Mouse (Mus musculus): ENCODE measurements around the gene Ms4a4c. TPM values are rescaled to one million over a fixed set of nuclear protein-coding genes. Genes with fewer than 3 reads are reported as not detected.
"Not testable (repeated sequence)": the region's sequence is repeated elsewhere in the genome, so short reads cannot be mapped to it uniquely, and the experiment has no call there.

The Ms4a4c gene
- polyA plus RNA-seq, 1 experiment from 2014 or later = 0.85 TPM

GRCm38 (mm10) chr19:11443964-11444363, 39.4 kb downstream of the Ms4a4c start:
- no peaks in the 10 kb centered on the region for H3K4me1 ChIP-seq (replicated peaks; ENCODE audit: control insufficient read depth, insufficient read depth, low read length)
- no peak overlapping the region for H3K4me3 ChIP-seq (ENCODE audit: low read depth, low read length)
- ATAC-seq = no peak
- H3K4me2 ChIP-seq (replicated peaks; ENCODE audit: low read depth) = no peak overlapping the region
- no peak overlapping the region for H3K9ac ChIP-seq (ENCODE audit: low read depth, low read length)
- H3K27me3 ChIP-seq (replicated peaks; ENCODE audit: control insufficient read depth, insufficient read depth, low read length) = no peaks in the 10 kb centered on the region
- TF ChIP-seq CTCF (IDR thresholded peaks at IDR 0.05; ENCODE audit: low read depth) = no peak
- H3K36me3 ChIP-seq (ENCODE audit: control insufficient read depth, insufficient read depth) = no peaks in the 10 kb centered on the region
- no peaks in the 10 kb centered on the region for H3K9me3 ChIP-seq (ENCODE audit: control insufficient read depth)
- WGBS = 82% methylated on average over 5 of the region's 5 CpGs
- H3K27ac ChIP-seq (ENCODE audit: low read depth, low read length) = no peak overlapping the region

- no peak overlapping the region for H3K4me2 ChIP-seq (replicated peaks; ENCODE audit: low read depth)
- no peaks in the 10 kb centered on the region for H3K4me1 ChIP-seq (replicated peaks; ENCODE audit: control insufficient read depth, insufficient read depth, low read length)
- TF ChIP-seq CTCF (IDR thresholded peaks at IDR 0.05; ENCODE audit: low read depth) = no peak
- ATAC-seq = no peak
- H3K27me3 ChIP-seq (replicated peaks; ENCODE audit: control insufficient read depth, insufficient read depth, low read length) = no peaks in the 10 kb centered on the region
- H3K27ac ChIP-seq (ENCODE audit: low read depth, low read length) = no peak overlapping the region
- H3K9ac ChIP-seq (ENCODE audit: low read depth, low read length) = no peak overlapping the region
- WGBS = 86% methylated on average over 2 of the region's 2 CpGs
- no peaks in the 10 kb centered on the region for H3K36me3 ChIP-seq (ENCODE audit: control insufficient read depth, insufficient read depth)
- H3K4me3 ChIP-seq (ENCODE audit: low read depth, low read length) = no peak overlapping the region
- H3K9me3 ChIP-seq (ENCODE audit: control insufficient read depth) = no peaks in the 10 kb centered on the region
Measured at GRCm38 (mm10) chr19:11447238-11447637, 42.7 kb downstream of the Ms4a4c start.

GRCm38 (mm10) chr19:11459041-11459440, 54.5 kb downstream of the Ms4a4c start:
- H3K9me3 ChIP-seq (ENCODE audit: control insufficient read depth); H3K27ac ChIP-seq (ENCODE audit: low read depth, low read length); H3K27me3 ChIP-seq (replicated peaks; ENCODE audit: control insufficient read depth, insufficient read depth, low read length); H3K4me3 ChIP-seq (ENCODE audit: low read depth, low read length); H3K36me3 ChIP-seq (ENCODE audit: control insufficient read depth, insufficient read depth); H3K4me1 ChIP-seq (replicated peaks; ENCODE audit: control insufficient read depth, insufficient read depth, low read length); H3K9ac ChIP-seq (ENCODE audit: low read depth, low read length); ATAC-seq; H3K4me2 ChIP-seq (replicated peaks; ENCODE audit: low read depth): not testable (repeated sequence)
- WGBS = 50% methylated on average over 2 of the region's 4 CpGs

- not testable (repeated sequence) for H3K36me3 ChIP-seq (ENCODE audit: control insufficient read depth, insufficient read depth); H3K4me2 ChIP-seq (replicated peaks; ENCODE audit: low read depth); H3K9ac ChIP-seq (ENCODE audit: low read depth, low read length); ATAC-seq; H3K9me3 ChIP-seq (ENCODE audit: control insufficient read depth); H3K4me3 ChIP-seq (ENCODE audit: low read depth, low read length); H3K27me3 ChIP-seq (replicated peaks; ENCODE audit: control insufficient read depth, insufficient read depth, low read length); H3K4me1 ChIP-seq (replicated peaks; ENCODE audit: control insufficient read depth, insufficient read depth, low read length); H3K27ac ChIP-seq (ENCODE audit: low read depth, low read length)
- 55% methylated on average over 1 of the region's 1 CpGs for WGBS
Measured at GRCm38 (mm10) chr19:11464795-11465194, 60.2 kb downstream of the Ms4a4c start.

- no peaks in the 10 kb centered on the region for H3K36me3 ChIP-seq (ENCODE audit: control insufficient read depth, insufficient read depth)
- no peak for ATAC-seq
- H3K9ac ChIP-seq (ENCODE audit: low read depth, low read length) = no peak overlapping the region
- H3K27me3 ChIP-seq (replicated peaks; ENCODE audit: control insufficient read depth, insufficient read depth, low read length) = no peaks in the 10 kb centered on the region
- 27% methylated on average over 5 of the region's 5 CpGs for WGBS
- H3K4me2 ChIP-seq (replicated peaks; ENCODE audit: low read depth) = no peak overlapping the region
- TF ChIP-seq CTCF (IDR thresholded peaks at IDR 0.05; ENCODE audit: low read depth) = no peak
- H3K9me3 ChIP-seq (ENCODE audit: control insufficient read depth) = no peaks in the 10 kb centered on the region
- H3K4me1 ChIP-seq (replicated peaks; ENCODE audit: control insufficient read depth, insufficient read depth, low read length) = no peaks in the 10 kb centered on the region
- H3K27ac ChIP-seq (ENCODE audit: low read depth, low read length) = no peak overlapping the region
- H3K4me3 ChIP-seq (ENCODE audit: low read depth, low read length) = no peak overlapping the region
Measured at GRCm38 (mm10) chr19:11466471-11466870, 61.9 kb downstream of the Ms4a4c start.

GRCm38 (mm10) chr19:11468361-11468760, 63.8 kb downstream of the Ms4a4c start:
- WGBS = 64% methylated on average over 1 of the region's 1 CpGs
- ATAC-seq; H3K9ac ChIP-seq (ENCODE audit: low read depth, low read length); H3K9me3 ChIP-seq (ENCODE audit: control insufficient read depth); H3K36me3 ChIP-seq (ENCODE audit: control insufficient read depth, insufficient read depth); H3K4me3 ChIP-seq (ENCODE audit: low read depth, low read length); H3K27me3 ChIP-seq (replicated peaks; ENCODE audit: control insufficient read depth, insufficient read depth, low read length); H3K4me1 ChIP-seq (replicated peaks; ENCODE audit: control insufficient read depth, insufficient read depth, low read length); H3K4me2 ChIP-seq (replicated peaks; ENCODE audit: low read depth); H3K27ac ChIP-seq (ENCODE audit: low read depth, low read length): not testable (repeated sequence)

GRCm38 (mm10) chr19:11469215-11469614, 64.6 kb downstream of the Ms4a4c start, which contains the start of gene Ms4a6c:
Gene Ms4a6c (plus strand): TSS chr19:11469366.
- not testable (repeated sequence) for ATAC-seq; H3K4me3 ChIP-seq (ENCODE audit: low read depth, low read length); H3K9ac ChIP-seq (ENCODE audit: low read depth, low read length); H3K9me3 ChIP-seq (ENCODE audit: control insufficient read depth); H3K27ac ChIP-seq (ENCODE audit: low read depth, low read length); H3K4me1 ChIP-seq (replicated peaks; ENCODE audit: control insufficient read depth, insufficient read depth, low read length); H3K27me3 ChIP-seq (replicated peaks; ENCODE audit: control insufficient read depth, insufficient read depth, low read length); H3K4me2 ChIP-seq (replicated peaks; ENCODE audit: low read depth); H3K36me3 ChIP-seq (ENCODE audit: control insufficient read depth, insufficient read depth)
- 85% methylated on average over 4 of the region's 4 CpGs for WGBS

Other genes starting within 250 kb of the Ms4a4c start
- gene 1700025F22Rik, start 239.4 kb upstream of the Ms4a4c start, polyA plus RNA-seq (2015; fragmentation: Nextera tagmentation; extraction: Ambion mirVana) = not detected in 2 replicates
- not detected in 2 replicates for gene Ms4a13, start 208.0 kb upstream of the Ms4a4c start, polyA plus RNA-seq (2015; fragmentation: Nextera tagmentation; extraction: Ambion mirVana)
- gene Ms4a12, start 172.3 kb upstream of the Ms4a4c start, polyA plus RNA-seq (2015; fragmentation: Nextera tagmentation; extraction: Ambion mirVana) = 0.98 and 1.0 TPM in 2 replicates
- 0.12 and 0.16 TPM in 2 replicates for gene Ms4a1, start 138.5 kb upstream of the Ms4a4c start, polyA plus RNA-seq (2015; fragmentation: Nextera tagmentation; extraction: Ambion mirVana)
- gene Ms4a5, start 120.9 kb upstream of the Ms4a4c start, polyA plus RNA-seq (2015; fragmentation: Nextera tagmentation; extraction: Ambion mirVana) = 0.23 TPM in 1 of 2 replicates, not detected in the other
- gene Ms4a14, start 90.3 kb upstream of the Ms4a4c start, polyA plus RNA-seq (2015; fragmentation: Nextera tagmentation; extraction: Ambion mirVana) = 0.08 and 0.09 TPM in 2 replicates
- gene Ms4a7, start 68.6 kb upstream of the Ms4a4c start, polyA plus RNA-seq (2015; fragmentation: Nextera tagmentation; extraction: Ambion mirVana) = 10.1 and 10.6 TPM in 2 replicates
- gene Ms4a4a, start 29.2 kb upstream of the Ms4a4c start, polyA plus RNA-seq (2015; fragmentation: Nextera tagmentation; extraction: Ambion mirVana) = 8.6 and 9.3 TPM in 2 replicates
- gene Ms4a4b, start 38.8 kb downstream of the Ms4a4c start, polyA plus RNA-seq (2015; fragmentation: Nextera tagmentation; extraction: Ambion mirVana) = 1.0 and 1.6 TPM in 2 replicates
- gene Ms4a6c, start 64.6 kb downstream of the Ms4a4c start, polyA plus RNA-seq (2015; fragmentation: Nextera tagmentation; extraction: Ambion mirVana) = 7.9 and 8.5 TPM in 2 replicates
- gene Gm8369, start 81.2 kb downstream of the Ms4a4c start, polyA plus RNA-seq (2015; fragmentation: Nextera tagmentation; extraction: Ambion mirVana) = 0.29 TPM in 2 replicates
- gene Ms4a6b, start 111.7 kb downstream of the Ms4a4c start, polyA plus RNA-seq (2015; fragmentation: Nextera tagmentation; extraction: Ambion mirVana) = 4.9 and 5.3 TPM in 2 replicates
- 8.7 and 9.4 TPM in 2 replicates for gene Ms4a4d, start 132.0 kb downstream of the Ms4a4c start, polyA plus RNA-seq (2015; fragmentation: Nextera tagmentation; extraction: Ambion mirVana)
- 4.4 and 5.4 TPM in 2 replicates for gene Ms4a6d, start 200.1 kb downstream of the Ms4a4c start, polyA plus RNA-seq (2015; fragmentation: Nextera tagmentation; extraction: Ambion mirVana)
- 0.04 TPM in 1 of 2 replicates, not detected in the other for gene Ms4a2, start 218.9 kb downstream of the Ms4a4c start, polyA plus RNA-seq (2015; fragmentation: Nextera tagmentation; extraction: Ambion mirVana)
- gene Ms4a3, start 236.1 kb downstream of the Ms4a4c start, polyA plus RNA-seq (2015; fragmentation: Nextera tagmentation; extraction: Ambion mirVana) = not detected in 2 replicates